Mouse (Mus musculus): ENCODE measurements around the gene Dop1a.

Gene Dop1a

GRCm38 (mm10) chr9:86466990-86467870 lies at the start of gene Dop1a:
Gene Dop1a, plus strand, starts transcription at chr9:86467154.
- in situ Hi-C loops (cut with MboI, MseI): loop anchor here (5.0 to 10.0 kb wide), 2 partner anchors 105 to 722 kb away; partner anchors contain the start of genes Ibtk, Pgm3 and Rwdd2a

DNA sequence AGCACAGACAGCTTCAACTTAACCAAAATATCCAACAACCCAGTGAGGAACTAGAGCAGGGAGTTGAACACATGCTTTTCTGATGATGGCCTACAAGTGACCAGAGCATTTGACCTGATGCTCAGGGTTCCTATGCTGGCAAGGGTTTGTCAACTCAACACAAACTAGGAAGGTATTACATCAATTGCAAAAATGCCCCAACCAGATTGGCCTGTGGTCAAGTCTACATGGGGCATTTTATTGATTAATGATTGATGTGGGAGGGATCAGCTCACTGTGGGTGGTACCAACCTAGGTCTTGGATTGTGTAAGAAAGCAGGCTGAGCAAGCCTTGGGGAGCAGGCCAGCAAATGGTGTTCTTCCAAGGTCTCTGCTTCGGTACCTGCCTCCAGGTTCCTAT lies 49.0 kb upstream of the Dop1a start:
- in situ Hi-C loops (cut with MboI, MseI): no loop called here

GRCm38 (mm10) chr9:86419366-86419765 lies 47.6 kb upstream of the Dop1a start:
- in situ Hi-C loops (cut with MboI, MseI): no loop called here

GRCm38 (mm10) chr9:86423331-86423730 lies 43.6 kb upstream of the Dop1a start:
- in situ Hi-C loops (cut with MboI, MseI): no loop called here

DNA sequence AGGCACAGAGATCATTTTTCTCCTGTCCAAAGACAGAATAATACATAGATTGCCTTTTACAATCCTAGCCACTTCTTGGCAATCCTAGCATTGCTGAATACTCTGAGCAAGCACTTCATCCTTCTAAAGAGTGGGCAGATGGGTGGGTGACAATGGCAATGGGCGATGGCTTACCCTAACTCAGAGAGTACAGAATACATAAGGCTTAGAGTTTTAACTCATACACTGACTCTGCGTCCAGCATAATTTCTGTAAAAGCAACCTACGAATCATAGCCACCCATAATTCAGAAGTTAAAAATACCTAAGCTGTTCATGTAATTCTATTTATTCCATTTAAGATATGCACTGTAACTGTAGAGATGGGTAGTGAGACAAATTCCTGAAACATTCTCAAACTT lies 31.4 kb upstream of the Dop1a start:
- in situ Hi-C loops (cut with MboI, MseI): no loop called here

- in situ Hi-C loops (cut with MboI, MseI): no loop called here
Measured at GRCm38 (mm10) chr9:86436608-86437007, 30.3 kb upstream of the Dop1a start.

- in situ Hi-C loops (cut with MboI, MseI): no loop called here
Measured at GRCm38 (mm10) chr9:86438337-86439009, 28.5 kb upstream of the Dop1a start.

DNA sequence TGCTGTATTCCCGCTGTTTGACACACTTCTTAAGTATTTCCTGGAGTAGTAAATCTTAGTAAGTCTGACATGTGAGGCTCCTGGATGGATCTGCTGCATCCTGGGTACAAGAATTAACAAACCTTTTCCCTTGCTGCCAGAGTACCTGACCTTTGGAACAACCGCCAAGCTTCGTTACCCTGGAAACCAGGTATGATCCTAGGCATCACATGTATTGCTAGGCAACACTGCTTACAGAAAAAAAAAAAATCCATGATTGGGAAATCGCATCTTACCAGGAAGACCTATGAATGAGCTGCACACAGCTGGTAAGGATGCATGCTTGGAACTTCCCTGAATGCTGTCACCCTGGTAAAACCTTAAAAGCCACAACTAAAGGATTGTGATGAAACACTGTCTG lies 24.7 kb upstream of the Dop1a start:
- in situ Hi-C loops (cut with MboI, MseI): no loop called here

GRCm38 (mm10) chr9:86446847-86447246 lies 20.1 kb upstream of the Dop1a start:
- in situ Hi-C loops (cut with MboI, MseI): no loop called here

GRCm38 (mm10) chr9:86447431-86447830 lies 19.5 kb upstream of the Dop1a start:
- in situ Hi-C loops (cut with MboI, MseI): no loop called here

DNA sequence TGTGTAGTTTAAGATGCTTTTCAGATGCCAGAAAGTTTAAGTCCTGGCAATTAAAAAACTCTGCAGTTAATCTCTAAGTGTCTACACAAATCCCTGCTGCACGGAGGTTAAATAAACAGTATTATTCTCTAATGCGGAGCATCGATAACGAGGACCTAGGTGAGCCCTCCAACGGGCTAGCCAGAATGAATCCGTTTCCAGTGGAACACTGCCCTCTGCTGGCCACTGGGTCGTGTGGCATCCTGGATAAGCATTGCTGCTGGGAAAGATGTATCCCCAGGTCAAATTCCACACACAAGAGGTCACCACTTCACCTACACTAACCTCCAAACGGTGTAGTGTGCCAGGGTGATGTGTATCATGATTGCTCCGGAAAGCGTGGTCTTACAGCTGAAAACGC lies 17.4 kb upstream of the Dop1a start:
- in situ Hi-C loops (cut with MboI, MseI): no loop called here

- in situ Hi-C loops (cut with MboI, MseI): loop anchor here (5.0 kb wide), 1 partner anchor 669 kb away; no protein-coding TSS in a partner anchor
Measured at GRCm38 (mm10) chr9:86451094-86451493, 15.9 kb upstream of the Dop1a start.

DNA sequence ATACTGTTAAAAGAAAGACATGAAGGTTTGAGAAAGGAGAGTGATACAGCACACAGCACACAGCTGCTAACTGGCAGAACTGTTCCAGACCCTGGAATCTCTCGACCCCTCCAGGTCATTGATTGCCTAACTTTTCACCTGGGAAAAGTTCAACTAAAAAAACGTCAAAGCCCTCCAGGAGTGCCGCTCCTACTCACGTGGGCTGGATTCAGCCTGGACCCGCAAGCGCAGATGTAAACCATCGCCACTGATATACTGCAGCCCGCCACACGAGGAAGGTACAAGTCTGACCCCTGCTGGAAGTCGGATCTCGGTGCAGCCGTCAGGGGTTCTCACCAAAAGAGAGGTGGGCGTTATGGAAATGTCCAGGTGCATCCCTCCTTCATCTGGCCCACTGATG lies 15.3 kb upstream of the Dop1a start:
- in situ Hi-C loops (cut with MboI, MseI): loop anchor here (5.0 kb wide), 1 partner anchor 669 kb away; no protein-coding TSS in a partner anchor

GRCm38 (mm10) chr9:86453626-86454025 lies 13.3 kb upstream of the Dop1a start:
- in situ Hi-C loops (cut with MboI, MseI): loop anchor here (5.0 kb wide), 1 partner anchor 671 kb away; no protein-coding TSS in a partner anchor

GRCm38 (mm10) chr9:86464151-86465105 lies 2.5 kb upstream of the Dop1a start, which contains the start of gene Ube2cbp:
Gene Ube2cbp, minus strand, starts transcription at chr9:86464950.
- in situ Hi-C loops (cut with MboI, MseI): loop anchor here (5.0 to 10.0 kb wide), 2 partner anchors 108 to 720 kb away; partner anchors contain the start of genes Ibtk, Pgm3 and Rwdd2a

- in situ Hi-C loops (cut with MboI, MseI): no loop called here
Measured at GRCm38 (mm10) chr9:86475956-86476355, 9.0 kb downstream of the Dop1a start.

GRCm38 (mm10) chr9:86476763-86477162 lies 9.8 kb downstream of the Dop1a start:
- in situ Hi-C loops (cut with MboI, MseI): no loop called here

GRCm38 (mm10) chr9:86478414-86479093 lies 11.6 kb downstream of the Dop1a start:
- in situ Hi-C loops (cut with MboI, MseI): no loop called here

DNA sequence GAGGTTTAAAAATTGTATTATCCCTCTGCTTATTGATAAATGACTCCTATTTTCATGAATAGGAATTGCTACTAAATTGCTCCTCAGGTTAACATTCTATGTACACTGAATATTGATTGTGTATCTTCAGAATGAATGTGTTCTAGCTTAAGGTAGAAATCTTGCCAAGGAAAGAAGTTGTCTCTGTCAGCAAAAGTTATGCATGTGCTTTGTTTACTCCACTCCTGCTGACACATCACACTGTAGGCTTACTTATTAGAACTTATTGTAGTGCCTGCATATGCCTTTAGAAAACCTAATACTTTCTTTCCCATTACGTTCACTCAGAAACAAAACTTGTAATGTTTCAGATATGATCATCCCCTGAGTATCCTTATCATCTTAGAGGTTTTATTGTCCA lies 15.3 kb downstream of the Dop1a start:
- in situ Hi-C loops (cut with MboI, MseI): no loop called here

DNA sequence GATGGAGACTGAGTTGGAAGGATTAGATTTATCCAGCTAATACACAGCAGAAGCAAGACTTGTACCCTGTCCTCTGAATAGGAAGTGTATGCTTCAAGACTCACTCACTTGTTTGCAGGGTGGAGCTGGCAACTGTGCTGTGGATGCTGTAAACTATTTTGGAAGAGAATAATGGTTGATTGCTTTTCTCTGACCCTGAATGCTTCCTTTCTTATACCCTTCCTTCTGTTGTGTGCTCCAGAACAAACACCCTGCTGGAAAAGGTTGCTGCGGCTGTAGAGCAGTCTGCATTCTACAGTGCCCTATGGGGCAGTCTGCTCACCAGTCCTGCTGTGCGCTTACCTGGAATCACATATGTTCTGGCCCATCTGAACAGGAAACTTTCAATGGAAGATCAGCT lies 24.8 kb downstream of the Dop1a start:
- in situ Hi-C loops (cut with MboI, MseI): no loop called here

DNA sequence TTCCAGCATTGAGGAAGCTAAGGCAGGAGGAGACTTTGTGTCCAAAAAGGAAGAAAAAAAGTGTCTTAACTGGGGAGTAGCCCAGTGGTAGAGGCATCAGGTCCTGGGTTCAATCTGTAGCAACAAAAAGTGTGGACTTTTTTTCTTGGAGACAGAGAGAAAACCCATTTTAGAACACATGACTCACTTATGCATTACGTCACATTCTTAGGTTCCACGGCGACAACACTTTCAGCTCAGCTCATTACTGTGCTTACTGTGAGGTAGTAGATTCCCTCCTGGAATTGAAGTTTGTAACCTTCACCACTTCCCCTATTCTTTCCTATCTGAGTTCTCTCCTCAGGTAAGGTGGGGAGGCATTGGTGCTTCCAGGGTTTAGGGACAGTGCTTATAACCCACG lies 29.3 kb downstream of the Dop1a start:
- in situ Hi-C loops (cut with MboI, MseI): no loop called here

All from T-helper 1 cell (primary cell).